Comparison of ENCODE assay signal across 16 mouse cellular contexts in genomic region chr11:6175506-6175905, GRCm38 (mm10). TPM values are rescaled to one million over a fixed set of nuclear protein-coding genes. Genes with fewer than 3 reads are reported as not detected.
"Had no signal": no experiment of that assay in that cellular context is flagged by ENCODE, and none has a peak within 500 bp of the region (broad histone marks: within the 10 kb centered on the region; RNA-seq: fewer than 3 reads in every experiment).

No protein-coding gene starts in this region.

- H3K4me3 ChIP-seq: limb, embryonic 13.5 days; midbrain, embryonic 10.5 days; neural tube, embryonic 12.5 days had no signal

- H3K27ac ChIP-seq: kidney, postnatal 0 days; limb, embryonic 13.5 days; liver, embryonic 14.5 days; midbrain, embryonic 10.5 days; neural tube, embryonic 12.5 days had no signal

- H3K9ac ChIP-seq: limb, embryonic 13.5 days; liver, embryonic 14.5 days; neural tube, embryonic 12.5 days had no signal

- DNase-seq: kidney, adult 9 months; kidney, postnatal 36 days; layer of hippocampus, adult 9-11 months; left cerebral cortex, postnatal 4 days; midbrain, embryonic 14.5 days; thymus, adult 18-20 months had no signal

- H3K36me3 ChIP-seq: limb, embryonic 13.5 days; neural tube, embryonic 12.5 days had no signal

- H3K4me2 ChIP-seq: limb, embryonic 13.5 days; neural tube, embryonic 12.5 days had no signal

- H3K9me3 ChIP-seq: limb, embryonic 13.5 days; midbrain, embryonic 10.5 days; neural tube, embryonic 12.5 days had no signal

- H3K27me3 ChIP-seq: limb, embryonic 13.5 days; neural tube, embryonic 12.5 days had no signal

RNA-seq across cellular contexts. Expression of gene A730071L15Rik, which starts 24.3 kb away (rescaled TPM):
- total RNA-seq: layer of hippocampus, adult 18-20 months; left cerebral cortex, postnatal 10 days had no signal

RNA-seq across cellular contexts. Expression of gene Npc1l1, which starts 54.4 kb away (rescaled TPM):
- total RNA-seq: liver, adult 2 months; neutrophil, adult 5-6 weeks had no signal
- polyA plus RNA-seq: lung, embryonic 16.5 days; midbrain, embryonic 10.5 days; midbrain, embryonic 14.5 days; neural tube, embryonic 12.5 days had no signal
